Mouse (Mus musculus): ENCODE results near the gene Dtymk. TPM values are rescaled to one million over a fixed set of nuclear protein-coding genes. Genes with fewer than 3 reads are reported as not detected.

Gene Dtymk
- polyA plus RNA-seq, 1 experiment from 2014 or later: 78.9 TPM

DNA sequence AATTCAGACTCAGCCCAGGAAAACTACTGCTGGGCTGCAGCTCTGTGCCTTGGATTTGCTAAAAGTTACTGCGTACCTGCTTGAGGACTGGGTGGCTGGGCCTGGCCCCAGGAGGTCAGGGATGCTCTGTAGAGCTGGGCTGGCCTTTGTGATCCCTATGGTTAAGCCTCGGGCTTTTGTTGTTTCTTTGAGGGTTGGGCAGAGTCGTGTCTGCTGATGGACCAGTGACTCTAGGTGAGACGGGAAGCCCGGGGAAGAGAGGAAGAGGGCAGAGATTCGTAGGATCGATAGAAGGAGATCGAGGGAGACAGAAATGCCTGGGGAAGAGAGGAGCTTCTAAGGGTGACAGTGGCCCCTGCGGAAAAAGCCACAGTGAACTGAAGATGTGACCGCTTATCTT is 22.9 kb upstream of the Dtymk start, which contains the start of gene D2hgdh:
Gene D2hgdh, plus strand, starts transcription at position 301 of the 400 bp plus-strand sequence.
- ATAC-seq (peak; percentile 12), DNase-seq (no peak)
- TF ChIP-seq EP300 (IDR thresholded peaks at IDR 0.05; ENCODE audit: low read depth) (0 out of 2 replicates have a peak, but pooled peaks have one; percentile 1), CTCF (IDR thresholded peaks at IDR 0.05; ENCODE audit: low read depth) (no peak)
- Histone ChIP-seq H3K27ac (ENCODE audit: low read depth) (peak within 1 kb of the TSS; percentile 99), H3K9me3 (ENCODE audit: low read length) (no peaks in the 10 kb centered on the region), H3K36me3 (replicated peaks; ENCODE audit: insufficient read depth, low read length) (peaks cover 15% of the 10 kb centered on the region), H3K27me3 (ENCODE audit: insufficient read depth, low read length) (no peaks in the 10 kb centered on the region), H3K4me2 (ENCODE audit: low read depth, low read length) (peak within 1 kb of the TSS; percentile 84), H3K4me3 (ENCODE audit: low read depth, low read length) (peak within 1 kb of the TSS; percentile 53), H3K4me1 (ENCODE audit: insufficient read depth) (peaks cover 20% of the 10 kb centered on the region), H3K9ac (replicated peaks) (peak within 1 kb of the TSS; percentile 77)
- 11% methylated on average over 10 of the region's 10 CpGs for WGBS (ENCODE audit: insufficient replicate concordance)

DNA sequence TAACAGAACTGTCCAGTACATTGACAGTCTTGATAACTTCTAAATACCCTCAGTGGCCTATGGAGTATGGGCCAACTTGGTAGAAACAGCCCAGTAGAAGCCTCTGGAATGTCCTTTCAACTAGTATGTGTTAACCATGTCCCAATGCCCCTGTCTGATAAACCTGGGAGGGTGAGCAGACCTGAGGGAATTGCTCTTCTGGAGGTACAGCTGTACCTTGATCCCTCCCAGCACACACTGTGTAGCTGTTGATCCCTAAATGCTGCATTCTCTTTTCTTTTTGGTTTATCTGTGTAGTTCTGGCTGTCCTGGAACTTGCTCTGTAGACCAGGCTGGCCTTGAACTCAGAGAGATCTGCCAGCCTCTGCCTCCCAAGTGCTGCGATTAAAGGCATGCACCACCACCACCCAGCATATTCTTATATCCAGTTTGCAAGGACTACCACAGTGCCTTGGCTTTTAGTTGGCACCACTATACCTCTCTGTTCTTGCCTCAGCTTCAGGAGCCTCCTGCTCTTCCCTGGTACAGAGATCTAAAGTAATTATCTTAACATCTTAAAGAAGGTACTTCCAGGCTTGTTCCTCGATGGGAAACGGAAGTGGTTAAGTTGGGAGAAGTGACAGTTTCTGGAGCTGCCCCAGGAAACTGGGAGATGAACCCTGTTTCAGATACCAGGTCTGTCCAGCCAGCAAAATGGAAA is 22.2 kb upstream of the Dtymk start:
- ATAC-seq (no peak), DNase-seq (no peak)
- Histone ChIP-seq H3K9me3 (ENCODE audit: low read length) (no peaks in the 10 kb centered on the region), H3K4me3 (ENCODE audit: low read depth, low read length) (no peak overlapping the region; the same call in 1 of the 2 replicates), H3K9ac (replicated peaks) (peak overlapping the region; percentile 77), H3K4me2 (ENCODE audit: low read depth, low read length) (peak overlapping the region; percentile 84), H3K36me3 (replicated peaks; ENCODE audit: insufficient read depth, low read length) (peaks cover 22% of the 10 kb centered on the region), H3K27me3 (ENCODE audit: insufficient read depth, low read length) (no peaks in the 10 kb centered on the region), H3K27ac (ENCODE audit: low read depth) (peak overlapping the region; percentile 99), H3K4me1 (ENCODE audit: insufficient read depth) (peaks cover 20% of the 10 kb centered on the region)
- 67% methylated on average over 3 of the region's 3 CpGs for WGBS (ENCODE audit: insufficient replicate concordance)
- no peak for TF ChIP-seq EP300 (IDR thresholded peaks at IDR 0.05; ENCODE audit: low read depth)

- Histone ChIP-seq H3K27me3 (ENCODE audit: insufficient read depth, low read length) (no peaks in the 10 kb centered on the region), H3K9me3 (ENCODE audit: low read length) (no peaks in the 10 kb centered on the region), H3K9ac (replicated peaks) (no peak overlapping the region), H3K36me3 (replicated peaks; ENCODE audit: insufficient read depth, low read length) (peaks cover 66% of the 10 kb centered on the region), H3K4me2 (ENCODE audit: low read depth, low read length) (no peak overlapping the region), H3K4me1 (ENCODE audit: insufficient read depth) (no peaks in the 10 kb centered on the region; the same call in 1 of the 2 replicates), H3K27ac (ENCODE audit: low read depth) (peak overlapping the region; percentile 63), H3K4me3 (ENCODE audit: low read depth, low read length) (no peak overlapping the region)
- DNase-seq: no peak
- TF ChIP-seq CTCF (IDR thresholded peaks at IDR 0.05; ENCODE audit: low read depth) (no peak), EP300 (IDR thresholded peaks at IDR 0.05; ENCODE audit: low read depth) (no peak)
- 86% methylated on average over 7 of the region's 7 CpGs for WGBS (ENCODE audit: insufficient replicate concordance)
- no peak for ATAC-seq
Observed at GRCm38 (mm10) chr1:93818722-93819121, 17.0 kb upstream of the Dtymk start.

DNA sequence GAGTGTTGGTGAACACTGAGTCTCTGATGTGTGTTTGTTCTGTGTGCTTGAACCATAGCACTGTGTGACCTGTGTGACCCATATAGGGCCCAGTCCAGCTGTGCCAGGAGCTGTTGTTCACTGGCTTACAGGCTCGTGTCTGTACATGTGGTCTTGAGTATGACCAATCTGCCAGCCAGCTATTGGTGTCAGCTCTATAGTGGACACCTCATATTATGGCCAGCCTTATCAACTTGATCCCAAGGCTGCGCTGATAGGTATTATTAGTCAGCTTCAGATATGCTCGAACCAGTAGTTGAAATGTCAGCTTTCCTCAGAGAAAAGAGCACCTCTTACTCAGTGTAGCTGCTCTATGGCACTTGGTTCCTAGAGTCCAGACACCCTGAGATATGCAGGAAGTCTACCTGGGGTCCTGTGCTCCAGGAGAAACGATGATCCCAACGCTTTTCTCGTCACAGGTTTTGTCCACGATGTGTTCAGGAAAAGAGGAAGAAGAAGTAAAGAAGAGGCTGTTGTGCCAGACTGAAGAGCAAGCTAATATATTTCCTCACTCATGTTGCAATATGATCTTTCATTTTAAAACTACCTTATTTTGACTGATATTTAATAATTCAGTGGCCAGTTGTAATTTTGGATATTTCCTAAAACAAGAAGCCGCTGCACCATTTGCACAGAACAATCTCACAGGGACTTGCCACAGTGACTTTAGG is 16.2 kb upstream of the Dtymk start:
- H3K4me3 ChIP-seq (ENCODE audit: low read depth, low read length): no peak overlapping the region
- H3K4me1 ChIP-seq (ENCODE audit: insufficient read depth): no peaks in the 10 kb centered on the region
- peaks cover 73% of the 10 kb centered on the region for H3K36me3 ChIP-seq (replicated peaks; ENCODE audit: insufficient read depth, low read length)
- peak overlapping the region; percentile 63 for H3K27ac ChIP-seq (ENCODE audit: low read depth)
- TF ChIP-seq EP300 (IDR thresholded peaks at IDR 0.05; ENCODE audit: low read depth) (no peak), CTCF (IDR thresholded peaks at IDR 0.05; ENCODE audit: low read depth) (no peak)
- H3K9me3 ChIP-seq (ENCODE audit: low read length): no peaks in the 10 kb centered on the region
- H3K27me3 ChIP-seq (ENCODE audit: insufficient read depth, low read length): no peaks in the 10 kb centered on the region
- ATAC-seq (no peak), DNase-seq (no peak)
- no peak overlapping the region for H3K4me2 ChIP-seq (ENCODE audit: low read depth, low read length)
- H3K9ac ChIP-seq (replicated peaks): no peak overlapping the region
- 74% methylated on average over 8 of the region's 8 CpGs for WGBS (ENCODE audit: insufficient replicate concordance)

DNA sequence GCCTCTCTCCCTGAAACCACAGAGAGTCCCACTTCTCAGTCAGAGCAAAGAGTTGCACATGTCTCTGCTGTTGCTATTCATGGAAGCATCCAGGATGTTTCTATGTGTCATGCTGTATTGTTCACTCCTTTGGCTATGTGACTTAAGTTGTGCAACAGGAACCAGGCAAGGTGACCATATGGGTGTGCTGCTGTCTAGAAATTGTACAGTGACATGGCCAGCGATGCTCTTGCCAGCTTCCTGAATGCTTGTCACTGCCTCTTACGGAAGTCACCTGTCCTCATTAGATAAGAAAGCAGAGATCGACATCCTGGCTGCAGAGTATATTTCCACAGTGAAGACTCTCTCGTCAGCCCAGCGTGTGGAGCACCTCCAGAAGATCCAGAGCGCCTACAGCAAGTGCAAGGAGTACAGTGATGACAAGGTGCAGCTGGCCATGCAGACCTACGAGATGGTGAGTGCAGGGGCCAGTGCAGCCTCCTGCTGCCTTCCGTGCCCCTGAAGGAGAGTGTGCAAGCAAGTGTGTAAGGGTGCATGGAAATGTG is 9.8 kb upstream of the Dtymk start:
- Histone ChIP-seq H3K27me3 (ENCODE audit: insufficient read depth, low read length) (no peaks in the 10 kb centered on the region), H3K4me1 (ENCODE audit: insufficient read depth) (no peaks in the 10 kb centered on the region), H3K9me3 (ENCODE audit: low read length) (no peaks in the 10 kb centered on the region), H3K9ac (replicated peaks) (no peak overlapping the region), H3K27ac (ENCODE audit: low read depth) (no peak overlapping the region), H3K4me3 (ENCODE audit: low read depth, low read length) (no peak overlapping the region), H3K36me3 (replicated peaks; ENCODE audit: insufficient read depth, low read length) (peaks cover 77% of the 10 kb centered on the region), H3K4me2 (ENCODE audit: low read depth, low read length) (no peak overlapping the region)
- whole genome bisulfite sequencing (ENCODE audit: insufficient replicate concordance): 82% methylated on average over 8 of the region's 8 CpGs
- DNase-seq: no peak
- no peak for ATAC-seq
- TF ChIP-seq CTCF (IDR thresholded peaks at IDR 0.05; ENCODE audit: low read depth) (no peak), EP300 (IDR thresholded peaks at IDR 0.05; ENCODE audit: low read depth) (no peak)

DNA sequence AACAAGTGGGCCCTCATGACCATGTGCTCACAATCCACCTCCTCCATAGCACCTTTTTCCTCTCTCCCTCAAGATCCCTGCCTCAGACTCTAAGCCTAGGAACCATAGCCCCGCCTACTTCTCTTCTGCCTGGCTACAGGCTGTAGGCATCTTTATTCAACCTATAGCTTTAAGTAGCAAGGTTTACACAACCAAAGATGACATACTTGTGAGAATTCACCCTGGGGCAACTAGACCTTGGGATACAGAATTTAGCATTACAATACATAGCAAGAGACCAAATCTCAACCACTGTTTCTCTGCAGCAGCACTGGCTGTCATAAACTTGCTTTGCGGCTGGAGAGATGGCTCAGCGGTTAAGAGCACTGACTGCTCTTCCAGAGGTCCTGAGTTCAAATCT is 8.3 kb upstream of the Dtymk start:
- 95% methylated on average over 3 of the region's 3 CpGs for WGBS (ENCODE audit: insufficient replicate concordance)
- DNase-seq (no peak), ATAC-seq (no peak)
- no peaks in the 10 kb centered on the region for H3K27me3 ChIP-seq (ENCODE audit: insufficient read depth, low read length)
- no peak overlapping the region for H3K4me2 ChIP-seq (ENCODE audit: low read depth, low read length)
- H3K4me3 ChIP-seq (ENCODE audit: low read depth, low read length): no peak overlapping the region
- no peaks in the 10 kb centered on the region for H3K9me3 ChIP-seq (ENCODE audit: low read length)
- H3K27ac ChIP-seq (ENCODE audit: low read depth): no peak overlapping the region
- H3K4me1 ChIP-seq (ENCODE audit: insufficient read depth): peaks cover 9% of the 10 kb centered on the region
- H3K9ac ChIP-seq (replicated peaks): no peak overlapping the region
- TF ChIP-seq CTCF (IDR thresholded peaks at IDR 0.05; ENCODE audit: low read depth) (no peak), EP300 (IDR thresholded peaks at IDR 0.05; ENCODE audit: low read depth) (no peak)
- H3K36me3 ChIP-seq (replicated peaks; ENCODE audit: insufficient read depth, low read length): peaks cover 67% of the 10 kb centered on the region
